Mouse (Mus musculus): ENCODE data around the gene Gm49358. TPM values are rescaled to one million over a fixed set of nuclear protein-coding genes. Genes with fewer than 3 reads are reported as not detected.

Gene Gm49358
- polyA plus RNA-seq, 1 experiment from 2014 or later, result not detected

GRCm38 (mm10) chr10:86772231-86772631, 8.5 kb downstream of the Gm49358 start:
- Histone ChIP-seq H3K36me3 (ENCODE audit: control insufficient read depth, insufficient read depth) (no peaks in the 10 kb centered on the region), H3K4me3 (ENCODE audit: low read depth, low read length) (no peak overlapping the region), H3K4me2 (ENCODE audit: low read depth, low read length) (no peak overlapping the region), H3K9me3 (replicated peaks; ENCODE audit: control insufficient read depth, low read length) (no peaks in the 10 kb centered on the region), H3K27ac (ENCODE audit: low read length) (no peak overlapping the region), H3K4me1 (ENCODE audit: control insufficient read depth, low read depth, low read length) (no peaks in the 10 kb centered on the region), H3K9ac (ENCODE audit: low read depth, low read length) (no peak overlapping the region), H3K27me3 (ENCODE audit: control insufficient read depth, insufficient read depth, low read depth, low read length) (no peaks in the 10 kb centered on the region)
- 43% methylated on average over 6 of the region's 6 CpGs for WGBS (ENCODE audit: insufficient replicate concordance)
- no peak for ATAC-seq (ENCODE audit: low read depth)

GRCm38 (mm10) chr10:86773360-86773759, 9.6 kb downstream of the Gm49358 start:
- Histone ChIP-seq H3K4me3 (ENCODE audit: low read depth, low read length) (no peak overlapping the region), H3K9me3 (replicated peaks; ENCODE audit: control insufficient read depth, low read length) (no peaks in the 10 kb centered on the region), H3K36me3 (ENCODE audit: control insufficient read depth, insufficient read depth) (no peaks in the 10 kb centered on the region), H3K4me2 (ENCODE audit: low read depth, low read length) (no peak overlapping the region), H3K4me1 (ENCODE audit: control insufficient read depth, low read depth, low read length) (peaks cover 9% of the 10 kb centered on the region), H3K27me3 (ENCODE audit: control insufficient read depth, insufficient read depth, low read depth, low read length) (no peaks in the 10 kb centered on the region), H3K9ac (ENCODE audit: low read depth, low read length) (no peak overlapping the region), H3K27ac (ENCODE audit: low read length) (no peak overlapping the region)
- ATAC-seq (ENCODE audit: low read depth), result no peak
- 37% methylated on average over 4 of the region's 4 CpGs for WGBS (ENCODE audit: insufficient replicate concordance)

- Histone ChIP-seq H3K36me3 (ENCODE audit: control insufficient read depth, insufficient read depth) (no peaks in the 10 kb centered on the region), H3K9me3 (replicated peaks; ENCODE audit: control insufficient read depth, low read length) (no peaks in the 10 kb centered on the region), H3K4me2 (ENCODE audit: low read depth, low read length) (no peak overlapping the region), H3K4me1 (ENCODE audit: control insufficient read depth, low read depth, low read length) (peaks cover 23% of the 10 kb centered on the region), H3K27ac (ENCODE audit: low read length) (no peak overlapping the region), H3K9ac (ENCODE audit: low read depth, low read length) (no peak overlapping the region), H3K27me3 (ENCODE audit: control insufficient read depth, insufficient read depth, low read depth, low read length) (no peaks in the 10 kb centered on the region), H3K4me3 (ENCODE audit: low read depth, low read length) (no peak overlapping the region)
- WGBS (ENCODE audit: insufficient replicate concordance), result 76% methylated on average over 9 of the region's 9 CpGs
- no peak for ATAC-seq (ENCODE audit: low read depth)
Observed at GRCm38 (mm10) chr10:86776281-86776680, 12.5 kb downstream of the Gm49358 start.

- H3K4me1 ChIP-seq (ENCODE audit: control insufficient read depth, low read depth, low read length), result peaks cover 23% of the 10 kb centered on the region
- H3K36me3 ChIP-seq (ENCODE audit: control insufficient read depth, insufficient read depth), result no peaks in the 10 kb centered on the region
- no peak for ATAC-seq (ENCODE audit: low read depth)
- H3K4me2 ChIP-seq (ENCODE audit: low read depth, low read length), result peak overlapping the region; percentile 100
- H3K9ac ChIP-seq (ENCODE audit: low read depth, low read length), result peak overlapping the region; percentile 70
- no peaks in the 10 kb centered on the region for H3K9me3 ChIP-seq (replicated peaks; ENCODE audit: control insufficient read depth, low read length)
- H3K27ac ChIP-seq (ENCODE audit: low read length), result no peak overlapping the region
- H3K4me3 ChIP-seq (ENCODE audit: low read depth, low read length), result peak overlapping the region; percentile 72
- H3K27me3 ChIP-seq (ENCODE audit: control insufficient read depth, insufficient read depth, low read depth, low read length), result no peaks in the 10 kb centered on the region
- 39% methylated on average over 19 of the region's 19 CpGs for WGBS (ENCODE audit: insufficient replicate concordance)
Observed at GRCm38 (mm10) chr10:86777614-86778319, 14.0 kb downstream of the Gm49358 start.

- ATAC-seq (ENCODE audit: low read depth), result peak; percentile 94
- WGBS (ENCODE audit: insufficient replicate concordance), result under 1% methylated on average over 44 of the region's 44 CpGs
Observed at GRCm38 (mm10) chr10:86778398-86779116, 14.8 kb downstream of the Gm49358 start, which contains the start of gene Nt5dc3. Nt5dc3 (plus strand) TSS chr10:86779005.

GRCm38 (mm10) chr10:86779117-86779755, 15.5 kb downstream of the Gm49358 start:
- 0 out of 2 replicates have a peak overlapping the region, but pooled peaks have one; percentile 5 for H3K27ac ChIP-seq (ENCODE audit: low read length)
- H3K4me2 ChIP-seq (ENCODE audit: low read depth, low read length), result peak overlapping the region; percentile 100
- no peak; the same call in 1 of the 2 replicates for ATAC-seq (ENCODE audit: low read depth)
- WGBS (ENCODE audit: insufficient replicate concordance), result under 1% methylated on average over 58 of the region's 58 CpGs
- H3K27me3 ChIP-seq (ENCODE audit: control insufficient read depth, insufficient read depth, low read depth, low read length), result no peaks in the 10 kb centered on the region
- H3K4me1 ChIP-seq (ENCODE audit: control insufficient read depth, low read depth, low read length), result peaks cover 23% of the 10 kb centered on the region
- peak overlapping the region; percentile 73 for H3K9ac ChIP-seq (ENCODE audit: low read depth, low read length)
- H3K4me3 ChIP-seq (ENCODE audit: low read depth, low read length), result peak overlapping the region; percentile 72
- no peaks in the 10 kb centered on the region for H3K9me3 ChIP-seq (replicated peaks; ENCODE audit: control insufficient read depth, low read length)
- no peaks in the 10 kb centered on the region for H3K36me3 ChIP-seq (ENCODE audit: control insufficient read depth, insufficient read depth)

More at GRCm38 (mm10) chr10:86778398-86779116, 14.8 kb downstream of the Gm49358 start, which contains the start of gene Nt5dc3:
- peak within 1 kb of the TSS; percentile 72 for H3K4me3 ChIP-seq (ENCODE audit: low read depth, low read length)
- H3K27ac ChIP-seq (ENCODE audit: low read length), result peak within 1 kb of the TSS; percentile 78
- H3K9me3 ChIP-seq (replicated peaks; ENCODE audit: control insufficient read depth, low read length), result no peaks in the 10 kb centered on the region
- H3K9ac ChIP-seq (ENCODE audit: low read depth, low read length), result peak within 1 kb of the TSS; percentile 73
- H3K4me1 ChIP-seq (ENCODE audit: control insufficient read depth, low read depth, low read length), result peaks cover 23% of the 10 kb centered on the region
- peak within 1 kb of the TSS; percentile 100 for H3K4me2 ChIP-seq (ENCODE audit: low read depth, low read length)
- no peaks in the 10 kb centered on the region for H3K27me3 ChIP-seq (ENCODE audit: control insufficient read depth, insufficient read depth, low read depth, low read length)
- no peaks in the 10 kb centered on the region for H3K36me3 ChIP-seq (ENCODE audit: control insufficient read depth, insufficient read depth)

- 15% methylated on average over 12 of the region's 12 CpGs for WGBS (ENCODE audit: insufficient replicate concordance)
- H3K27ac ChIP-seq (ENCODE audit: low read length), result no peak overlapping the region
- ATAC-seq (ENCODE audit: low read depth), result no peak
Observed at GRCm38 (mm10) chr10:86779816-86780500, 16.2 kb downstream of the Gm49358 start.

GRCm38 (mm10) chr10:86781641-86782040, 17.9 kb downstream of the Gm49358 start:
- 64% methylated on average over 5 of the region's 5 CpGs for WGBS (ENCODE audit: insufficient replicate concordance)
- Histone ChIP-seq H3K9me3 (replicated peaks; ENCODE audit: control insufficient read depth, low read length) (no peaks in the 10 kb centered on the region), H3K4me1 (ENCODE audit: control insufficient read depth, low read depth, low read length) (peaks cover 23% of the 10 kb centered on the region), H3K4me3 (ENCODE audit: low read depth, low read length) (no peak overlapping the region), H3K4me2 (ENCODE audit: low read depth, low read length) (no peak overlapping the region), H3K9ac (ENCODE audit: low read depth, low read length) (no peak overlapping the region), H3K27me3 (ENCODE audit: control insufficient read depth, insufficient read depth, low read depth, low read length) (no peaks in the 10 kb centered on the region), H3K36me3 (ENCODE audit: control insufficient read depth, insufficient read depth) (no peaks in the 10 kb centered on the region), H3K27ac (ENCODE audit: low read length) (no peak overlapping the region)
- no peak for ATAC-seq (ENCODE audit: low read depth)

More at GRCm38 (mm10) chr10:86779816-86780500, 16.2 kb downstream of the Gm49358 start:
- Histone ChIP-seq H3K27me3 (ENCODE audit: control insufficient read depth, insufficient read depth, low read depth, low read length) (no peaks in the 10 kb centered on the region), H3K9me3 (replicated peaks; ENCODE audit: control insufficient read depth, low read length) (no peaks in the 10 kb centered on the region), H3K4me1 (ENCODE audit: control insufficient read depth, low read depth, low read length) (peaks cover 23% of the 10 kb centered on the region), H3K9ac (ENCODE audit: low read depth, low read length) (peak overlapping the region; percentile 73), H3K4me3 (ENCODE audit: low read depth, low read length) (peak overlapping the region; percentile 72), H3K36me3 (ENCODE audit: control insufficient read depth, insufficient read depth) (no peaks in the 10 kb centered on the region), H3K4me2 (ENCODE audit: low read depth, low read length) (peak overlapping the region; percentile 100)

All from liver, embryonic 16.5 days (tissue).